Mouse (Mus musculus): ENCODE measurements around the gene Lrrc40.

- TF ChIP-seq ZC3H11A (IDR thresholded peaks at IDR 0.05; ENCODE audit: borderline replicate concordance, low read depth, low read length), result no peak
- TF ChIP-seq ZNF384 (IDR thresholded peaks at IDR 0.05; ENCODE audit: low read depth, low read length), result no peak
- TF ChIP-seq HCFC1 (IDR thresholded peaks at IDR 0.05; ENCODE audit: borderline replicate concordance, insufficient read depth, low read length), result no peak
- no peak for TF ChIP-seq MAFK (IDR thresholded peaks at IDR 0.05; ENCODE audit: insufficient read depth, low read depth, low read length)
Measured at GRCm38 (mm10) chr3:158061811-158062523, 25.5 kb downstream of the Lrrc40 start.
